ENCODE assay signal across 8 mouse cellular contexts in genomic region chr8:71709134-71709799, GRCm38 (mm10). TPM values are rescaled to one million over a fixed set of nuclear protein-coding genes. Genes with fewer than 3 reads are reported as not detected.
A peak's percentile ranks its signal among the peaks of the same experiment; 100 is the strongest.
DNase-seq lines count a peak whose midpoint lies in the region; ATAC-seq and TF ChIP-seq lines count a peak whose summit lies in the region.

No protein-coding gene starts in this region.

- WGBS in kidney, embryonic 16.5 days, result 35% methylated on average over 25 of the region's 25 CpGs
- 41% methylated on average over 25 of the region's 25 CpGs for WGBS in intestine, embryonic 15.5 days
- WGBS in midbrain, embryonic 15.5 days, result 42% methylated on average over 25 of the region's 25 CpGs
- 43% methylated on average over 25 of the region's 25 CpGs for WGBS in kidney, adult 2 months

- H3K9me3 ChIP-seq in kidney, embryonic 16.5 days (ENCODE audit: low read length), result no peaks in the 10 kb centered on the region
- H3K9me3 ChIP-seq in intestine, embryonic 15.5 days, result no peaks in the 10 kb centered on the region
- no peaks in the 10 kb centered on the region for H3K9me3 ChIP-seq in midbrain, embryonic 15.5 days

- TF ChIP-seq CTCF in kidney, adult 2 months (conservative IDR thresholded peaks at IDR 0.05; ENCODE audit: insufficient read depth, insufficient read length, low read depth, low read length), result no peak

- ATAC-seq in kidney, embryonic 16.5 days (ENCODE audit: low FRiP score, low TSS enrichment), result 0 out of 2 replicates have a peak, but pooled peaks have one; percentile 1
- ATAC-seq in erythroblast, adult 5-6 weeks (replicated peaks; ENCODE audit: low FRiP score, poor library complexity, severe bottlenecking), result peak; percentile 17
- peak; percentile 46 for ATAC-seq in intestine, embryonic 15.5 days
- ATAC-seq in midbrain, embryonic 15.5 days (replicated peaks), result no peak; the same call in none of the 2 replicates

- no peak for TF ChIP-seq POLR2A in kidney, adult 2 months (IDR thresholded peaks at IDR 0.05; ENCODE audit: low read depth, low read length)

- H3K27ac ChIP-seq in kidney, embryonic 16.5 days (ENCODE audit: low read length), result no peak overlapping the region
- no peak overlapping the region for H3K27ac ChIP-seq in intestine, embryonic 15.5 days
- no peak overlapping the region for H3K27ac ChIP-seq in midbrain, embryonic 15.5 days
- H3K27ac ChIP-seq in kidney, adult 2 months (ENCODE audit: insufficient read depth, low read depth, low read length), result no peak overlapping the region

- H3K27me3 ChIP-seq in kidney, embryonic 16.5 days (ENCODE audit: insufficient read depth, low read length), result peaks cover 32% of the 10 kb centered on the region
- H3K27me3 ChIP-seq in intestine, embryonic 15.5 days (replicated peaks), result no peaks in the 10 kb centered on the region
- H3K27me3 ChIP-seq in midbrain, embryonic 15.5 days (replicated peaks), result peaks cover 5% of the 10 kb centered on the region; the same call in 1 of the 2 replicates
- no peaks in the 10 kb centered on the region for H3K27me3 ChIP-seq in kidney, adult 2 months (replicated peaks; ENCODE audit: control insufficient read depth, insufficient read depth, low read length)

- H3K4me2 ChIP-seq in kidney, embryonic 16.5 days (replicated peaks; ENCODE audit: low read depth, low read length), result peak overlapping the region; percentile 47
- H3K4me2 ChIP-seq in intestine, embryonic 15.5 days (replicated peaks), result peak overlapping the region; percentile 61
- H3K4me2 ChIP-seq in midbrain, embryonic 15.5 days, result peak overlapping the region; percentile 43; the same call in 1 of the 2 replicates

- H3K4me3 ChIP-seq in kidney, embryonic 16.5 days (ENCODE audit: low read length), result no peak overlapping the region
- H3K4me3 ChIP-seq in intestine, embryonic 15.5 days (replicated peaks), result 0 out of 2 replicates have a peak overlapping the region, but pooled peaks have one; percentile 10
- H3K4me3 ChIP-seq in midbrain, embryonic 15.5 days, result no peak overlapping the region
- no peak overlapping the region for H3K4me3 ChIP-seq in kidney, adult 2 months (ENCODE audit: insufficient read depth, low read depth, low read length)

- H3K9ac ChIP-seq in kidney, embryonic 16.5 days (replicated peaks; ENCODE audit: low read length), result no peak overlapping the region
- no peak overlapping the region for H3K9ac ChIP-seq in intestine, embryonic 15.5 days
- no peak overlapping the region for H3K9ac ChIP-seq in midbrain, embryonic 15.5 days

- no peaks in the 10 kb centered on the region for H3K36me3 ChIP-seq in kidney, embryonic 16.5 days (ENCODE audit: insufficient read depth, low read length)
- no peaks in the 10 kb centered on the region for H3K36me3 ChIP-seq in intestine, embryonic 15.5 days
- H3K36me3 ChIP-seq in midbrain, embryonic 15.5 days (replicated peaks), result peaks cover 13% of the 10 kb centered on the region; the same call in 1 of the 2 replicates
- H3K36me3 ChIP-seq in kidney, adult 2 months (ENCODE audit: control insufficient read depth, insufficient read depth, low read length), result no peaks in the 10 kb centered on the region

- H3K4me1 ChIP-seq in kidney, embryonic 16.5 days (ENCODE audit: insufficient read depth, low read length), result peaks cover 3% of the 10 kb centered on the region; the same call in 1 of the 2 replicates
- peaks cover 6% of the 10 kb centered on the region for H3K4me1 ChIP-seq in intestine, embryonic 15.5 days (replicated peaks)
- peaks cover 6% of the 10 kb centered on the region for H3K4me1 ChIP-seq in midbrain, embryonic 15.5 days
- no peaks in the 10 kb centered on the region for H3K4me1 ChIP-seq in kidney, adult 2 months (ENCODE audit: control insufficient read depth, insufficient read depth, low read length)

- DNase-seq in kidney, postnatal 36 days, result no peak
- DNase-seq in layer of hippocampus, postnatal 36 days, result no peak
- DNase-seq in adrenal gland, adult 8-10 months, result no peak
- no peak for DNase-seq in kidney, adult 2 months

RNA-seq across cellular contexts. Expression of gene B3gnt3, which starts 7.7 kb away (rescaled TPM):
- polyA plus RNA-seq in kidney, embryonic 16.5 days (2015; fragmentation: Nextera tagmentation; extraction: Ambion mirVana), result 3.3 and 4.2 TPM in 2 replicates
- 6.1 and 16.5 TPM in 2 replicates for total RNA-seq in erythroblast, adult 5-6 weeks (2015; ENCODE audit: low replicate concordance)
- 11.2 and 12.9 TPM in 2 replicates for total RNA-seq in erythroblast, adult 5-6 weeks (2017; ENCODE audit: low replicate concordance)
- 16.0 and 17.0 TPM in 2 replicates for polyA plus RNA-seq in intestine, embryonic 15.5 days (2015; fragmentation: Nextera tagmentation; extraction: Ambion mirVana)
- polyA plus RNA-seq in midbrain, embryonic 15.5 days (2015; fragmentation: Nextera tagmentation; extraction: Ambion mirVana), result 0.27 and 0.36 TPM in 2 replicates
- under 1 TPM; 0.40 to 0.91 TPM for total RNA-seq in layer of hippocampus, postnatal 36 days (2021)
- 1 to 10 TPM; 3.0 to 5.1 (median 4.4) TPM for total RNA-seq in adrenal gland, adult 8-10 months (2022)
- polyA plus RNA-seq in kidney, adult 2 months (2012; rRNA removed), result 5.5 and 5.9 TPM in 2 replicates

RNA-seq across cellular contexts. Expression of gene Fcho1, which starts 16.2 kb away (rescaled TPM):
- polyA plus RNA-seq in kidney, embryonic 16.5 days (2015; fragmentation: Nextera tagmentation; extraction: Ambion mirVana), result 8.6 and 8.7 TPM in 2 replicates
- total RNA-seq in erythroblast, adult 5-6 weeks (2015; ENCODE audit: low replicate concordance), result 20.2 and 26.5 TPM in 2 replicates
- total RNA-seq in erythroblast, adult 5-6 weeks (2017; ENCODE audit: low replicate concordance), result 44.8 and 52.8 TPM in 2 replicates
- 5.3 and 7.1 TPM in 2 replicates for polyA plus RNA-seq in intestine, embryonic 15.5 days (2015; fragmentation: Nextera tagmentation; extraction: Ambion mirVana)
- 96.0 and 102 TPM in 2 replicates for polyA plus RNA-seq in midbrain, embryonic 15.5 days (2015; fragmentation: Nextera tagmentation; extraction: Ambion mirVana)
- total RNA-seq in layer of hippocampus, postnatal 36 days (2021), result 100 to 1,000 TPM; 103 to 114 TPM
- total RNA-seq in adrenal gland, adult 8-10 months (2022), result 1 to 10 TPM; 2.1 to 6.2 (median 3.7) TPM
- 4.2 and 9.5 TPM in 2 replicates for polyA plus RNA-seq in kidney, adult 2 months (2012; rRNA removed)

RNA-seq across cellular contexts. Expression of gene Insl3, which starts 20.3 kb away (rescaled TPM):
- 1.3 and 7.7 TPM in 2 replicates for polyA plus RNA-seq in kidney, embryonic 16.5 days (2015; fragmentation: Nextera tagmentation; extraction: Ambion mirVana)
- total RNA-seq in erythroblast, adult 5-6 weeks (2015; ENCODE audit: low replicate concordance), result 8.5 TPM in 1 of 2 replicates, not detected in the other
- not detected in 2 replicates for total RNA-seq in erythroblast, adult 5-6 weeks (2017; ENCODE audit: low replicate concordance)
- 1.2 and 1.9 TPM in 2 replicates for polyA plus RNA-seq in intestine, embryonic 15.5 days (2015; fragmentation: Nextera tagmentation; extraction: Ambion mirVana)
- polyA plus RNA-seq in midbrain, embryonic 15.5 days (2015; fragmentation: Nextera tagmentation; extraction: Ambion mirVana), result 0.37 and 1.5 TPM in 2 replicates
- 1 to 10 TPM in 1 of 2 experiments, not detected in 1; 3.6 TPM for total RNA-seq in layer of hippocampus, postnatal 36 days (2021)
- 10 to 100 TPM in 1 of 4 experiments, 1 to 10 TPM in 3; 3.9 to 12.3 (median 7.1) TPM for total RNA-seq in adrenal gland, adult 8-10 months (2022)
- polyA plus RNA-seq in kidney, adult 2 months (2012; rRNA removed), result 14.5 and 17.8 TPM in 2 replicates

RNA-seq across cellular contexts. Expression of gene Jak3, which starts 33.2 kb away (rescaled TPM):
- polyA plus RNA-seq in kidney, embryonic 16.5 days (2015; fragmentation: Nextera tagmentation; extraction: Ambion mirVana), result 6.6 and 7.5 TPM in 2 replicates
- total RNA-seq in erythroblast, adult 5-6 weeks (2015; ENCODE audit: low replicate concordance), result 1.2 and 1.9 TPM in 2 replicates
- total RNA-seq in erythroblast, adult 5-6 weeks (2017; ENCODE audit: low replicate concordance), result 0.43 and 1.4 TPM in 2 replicates
- polyA plus RNA-seq in intestine, embryonic 15.5 days (2015; fragmentation: Nextera tagmentation; extraction: Ambion mirVana), result 9.0 and 9.2 TPM in 2 replicates
- 5.2 and 5.8 TPM in 2 replicates for polyA plus RNA-seq in midbrain, embryonic 15.5 days (2015; fragmentation: Nextera tagmentation; extraction: Ambion mirVana)
- 1 to 10 TPM; 5.2 TPM for total RNA-seq in layer of hippocampus, postnatal 36 days (2021)
- total RNA-seq in adrenal gland, adult 8-10 months (2022), result 10 to 100 TPM; 10.7 to 21.8 (median 16.6) TPM
- polyA plus RNA-seq in kidney, adult 2 months (2012; rRNA removed), result 15.1 and 16.5 TPM in 2 replicates

RNA-seq across cellular contexts. Expression of gene Unc13a, which starts 37.7 kb away (rescaled TPM):
- polyA plus RNA-seq in kidney, embryonic 16.5 days (2015; fragmentation: Nextera tagmentation; extraction: Ambion mirVana), result 0.55 and 0.94 TPM in 2 replicates
- not detected in 2 replicates for total RNA-seq in erythroblast, adult 5-6 weeks (2015; ENCODE audit: low replicate concordance)
- total RNA-seq in erythroblast, adult 5-6 weeks (2017; ENCODE audit: low replicate concordance), result 0.17 and 2.4 TPM in 2 replicates
- polyA plus RNA-seq in intestine, embryonic 15.5 days (2015; fragmentation: Nextera tagmentation; extraction: Ambion mirVana), result 1.3 and 1.5 TPM in 2 replicates
- 26.9 and 27.4 TPM in 2 replicates for polyA plus RNA-seq in midbrain, embryonic 15.5 days (2015; fragmentation: Nextera tagmentation; extraction: Ambion mirVana)
- 100 to 1,000 TPM; 268 to 288 TPM for total RNA-seq in layer of hippocampus, postnatal 36 days (2021)
- 10 to 100 TPM in 3 of 4 experiments, 1 to 10 TPM in 1; 9.8 to 11.8 (median 11.4) TPM for total RNA-seq in adrenal gland, adult 8-10 months (2022)
- polyA plus RNA-seq in kidney, adult 2 months (2012; rRNA removed), result 1.3 and 2.1 TPM in 2 replicates
